Mouse (Mus musculus): ENCODE measurements at regions not wholly inside any gene's neighbourhood (a gene's known extent, or its start where the extent isn't known, plus 50 kb on each side); places are given as distances from the start of the nearest gene placed in this dataset.

DNA sequence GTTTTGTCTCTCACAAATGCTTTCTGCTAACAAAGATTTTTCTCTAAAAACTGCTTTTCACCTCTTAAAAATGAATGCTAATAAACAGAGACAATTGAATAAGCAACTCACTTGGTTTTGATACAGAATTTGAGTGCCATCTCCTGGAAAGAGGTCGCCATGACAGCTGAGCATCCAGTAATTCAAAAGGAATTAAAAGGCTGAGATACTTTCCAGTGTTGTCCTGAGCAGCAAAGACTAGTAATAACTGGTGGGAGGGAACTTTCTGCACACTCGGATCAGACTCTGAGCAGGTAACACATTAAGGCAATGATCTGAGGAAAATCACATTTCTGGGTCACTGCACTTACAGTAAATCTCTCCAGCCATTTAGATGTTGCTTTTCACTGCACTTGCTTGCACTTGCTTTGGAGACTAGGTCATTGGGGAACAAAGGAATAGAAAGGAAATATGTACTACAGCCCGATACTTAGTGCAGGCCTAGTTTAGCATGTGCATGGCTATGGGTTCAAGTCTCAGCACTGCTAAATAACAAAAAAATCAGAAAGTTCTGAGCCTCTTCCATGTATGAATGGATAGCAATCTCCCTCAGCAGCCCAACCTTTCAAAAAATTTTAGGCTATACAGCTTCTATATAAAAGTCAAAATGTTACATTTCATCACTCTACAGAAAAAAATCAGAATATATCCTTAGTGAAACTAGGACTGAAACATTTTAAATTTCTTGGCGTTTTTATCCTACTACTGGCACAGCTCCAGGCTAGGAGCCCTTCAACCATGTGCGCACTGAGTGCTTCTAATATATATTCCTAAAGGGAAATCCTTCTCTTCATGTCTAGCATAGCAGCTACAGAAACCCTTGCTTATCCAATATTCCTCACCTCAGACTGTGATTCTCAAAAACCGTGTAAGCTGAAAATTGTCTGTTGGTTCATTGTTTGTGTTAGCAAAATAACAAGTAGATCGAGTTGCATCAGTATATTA, 275.8 kb upstream of the Foxg1 start:
- TF ChIP-seq CTCF (IDR thresholded peaks at IDR 0.05; ENCODE audit: low read depth) (no peak), EP300 (IDR thresholded peaks at IDR 0.05; ENCODE audit: low read depth) (no peak)

All from liver, postnatal 0 days (tissue).